Mouse (Mus musculus) left cerebral cortex, adult 2 months (tissue): ENCODE results near the gene Dync2li1. TPM values are rescaled to one million over a fixed set of nuclear protein-coding genes. Genes with fewer than 3 reads are reported as not detected.

ENCODE experiments used
- DNase-seq, 2 experiments: peaks; one replicate each; pipeline ENCODE4 v3.0.0; 2021 to 2022; ENCODE audit warnings: low spot score in 2 of 2, mixed read lengths in 1 of 2; ENCODE audit errors: extremely low spot score in 1 of 2
- H3K27ac ChIP-seq: fragments of 200-600 bp; 2 replicates; pipeline ENCODE4 v1.8.1; 2022
- H3K4me3 ChIP-seq: fragments of 200-600 bp; 2 replicates; pipeline ENCODE4 v1.8.1; 2022
- CTCF ChIP-seq: fragments of 200-600 bp; IDR thresholded peaks from 2 replicates; pipeline ENCODE4 v1.8.1; 2022; ENCODE audit warnings: antibody characterized with exemption, mild to moderate bottlenecking, moderate library complexity
- intact Hi-C: fragments of 180-260 bp; cut with DNase I; formaldehyde crosslinking; loops from one replicate; pipeline ENCODE4 v1.15.1; 2025
- total RNA-seq, 2 experiments: library from RNA; stranded (reverse); gene quantifications; 2 replicates each; pipeline ENCODE4 v1.2.3; 2021

The Dync2li1 gene
- total RNA-seq, 2 experiments from 2014 or later, result 19.4 to 23.5 TPM

GRCm38 (mm10) chr17:84615811-84616210 is 10.5 kb upstream of the Dync2li1 start:
- H3K27ac ChIP-seq, result no peak overlapping the region
- no peak for TF ChIP-seq CTCF
- intact Hi-C loops, result no loop called here

GRCm38 (mm10) chr17:84616526-84617074 is 9.7 kb upstream of the Dync2li1 start:
- no peak for TF ChIP-seq CTCF
- intact Hi-C loops, result no loop called here
- H3K4me3 ChIP-seq, result no peak overlapping the region
- DNase-seq, result no peak
- H3K27ac ChIP-seq, result no peak overlapping the region

More at GRCm38 (mm10) chr17:84615811-84616210, 10.5 kb upstream of the Dync2li1 start:
- DNase-seq, result no peak
- H3K4me3 ChIP-seq, result no peak overlapping the region

GRCm38 (mm10) chr17:84617953-84618352 is 8.3 kb upstream of the Dync2li1 start:
- Histone ChIP-seq H3K27ac (no peak overlapping the region), H3K4me3 (no peak overlapping the region)
- no peak for DNase-seq
- TF ChIP-seq CTCF, result no peak
- intact Hi-C loops, result no loop called here

- DNase-seq, result no peak
- intact Hi-C loops, result no loop called here
- TF ChIP-seq CTCF, result no peak
- H3K27ac ChIP-seq, result no peak overlapping the region
- H3K4me3 ChIP-seq, result no peak overlapping the region
Observed at GRCm38 (mm10) chr17:84619112-84619511, 7.2 kb upstream of the Dync2li1 start.

GRCm38 (mm10) chr17:84620076-84620475 is 6.2 kb upstream of the Dync2li1 start:
- intact Hi-C loops, result no loop called here
- Histone ChIP-seq H3K4me3 (no peak overlapping the region), H3K27ac (no peak overlapping the region)
- no peak for DNase-seq
- TF ChIP-seq CTCF, result no peak

GRCm38 (mm10) chr17:84620610-84621009 is 5.7 kb upstream of the Dync2li1 start:
- intact Hi-C loops, result no loop called here
- TF ChIP-seq CTCF, result no peak
- H3K4me3 ChIP-seq, result no peak overlapping the region

GRCm38 (mm10) chr17:84621209-84621608 is 5.1 kb upstream of the Dync2li1 start:
- Histone ChIP-seq H3K4me3 (no peak overlapping the region), H3K27ac (no peak overlapping the region)
- DNase-seq, result no peak
- intact Hi-C loops, result no loop called here
- no peak for TF ChIP-seq CTCF

More at GRCm38 (mm10) chr17:84620610-84621009, 5.7 kb upstream of the Dync2li1 start:
- DNase-seq, result no peak
- H3K27ac ChIP-seq, result no peak overlapping the region

- TF ChIP-seq CTCF, result peak; percentile 13
- H3K27ac ChIP-seq, result no peak overlapping the region
- H3K4me3 ChIP-seq, result no peak overlapping the region
- no peak for DNase-seq
- intact Hi-C loops, result no loop called here
Observed at GRCm38 (mm10) chr17:84622028-84622427, 4.3 kb upstream of the Dync2li1 start.

- no peak for DNase-seq
- intact Hi-C loops, result no loop called here
- no peak for TF ChIP-seq CTCF
- H3K27ac ChIP-seq, result no peak overlapping the region
- H3K4me3 ChIP-seq, result no peak overlapping the region
Observed at GRCm38 (mm10) chr17:84622873-84623272, 3.4 kb upstream of the Dync2li1 start.

GRCm38 (mm10) chr17:84626857-84627305 is 585 bp downstream of the Dync2li1 start:
- intact Hi-C loops, result loop anchor here (5.0 kb wide), 1 partner anchor 160 kb away; the partner anchor contains the start of gene Thada
- Histone ChIP-seq H3K4me3 (peak overlapping the region; percentile 77), H3K27ac (no peak overlapping the region)
- no peak for TF ChIP-seq CTCF
- no peak for DNase-seq

- no peak overlapping the region for H3K27ac ChIP-seq
- no peak for TF ChIP-seq CTCF
- intact Hi-C loops, result loop anchor here (5.0 kb wide), 1 partner anchor 160 kb away; the partner anchor contains the start of gene Thada
- no peak for DNase-seq
- no peak overlapping the region for H3K4me3 ChIP-seq
Observed at GRCm38 (mm10) chr17:84627721-84628120, 1.4 kb downstream of the Dync2li1 start.

- intact Hi-C loops, result loop anchor here (5.0 kb wide), 1 partner anchor 161 kb away; the partner anchor contains the start of gene Thada
- TF ChIP-seq CTCF, result no peak
- DNase-seq, result no peak
- H3K27ac ChIP-seq, result no peak overlapping the region
- no peak overlapping the region for H3K4me3 ChIP-seq
Observed at GRCm38 (mm10) chr17:84628611-84629010, 2.3 kb downstream of the Dync2li1 start.

- intact Hi-C loops, result no loop called here
- TF ChIP-seq CTCF, result no peak
- H3K27ac ChIP-seq, result no peak overlapping the region
- no peak overlapping the region for H3K4me3 ChIP-seq
- no peak for DNase-seq
Observed at GRCm38 (mm10) chr17:84631836-84632235, 5.5 kb downstream of the Dync2li1 start.
